Mouse (Mus musculus) lung, postnatal 36 days (tissue): ENCODE data around the gene Nfkbia.

Experiments
- DNase-seq: peaks from one replicate; pipeline ENCODE4 v3.0.0; 2022; ENCODE audit warnings: mixed read lengths

Nfkbia gene

GRCm38 (mm10) chr12:55492184-55492898, at the start of gene Nfkbia:
TSS of gene Nfkbia (minus strand) at chr12:55492647.
- DNase-seq: peak; percentile 97

GRCm38 (mm10) chr12:55539157-55539556, 46.7 kb upstream of the Nfkbia start:
- DNase-seq: no peak

GRCm38 (mm10) chr12:55538328-55538971, 46.0 kb upstream of the Nfkbia start:
- no peak for DNase-seq

- no peak for DNase-seq
These were observed 45.3 kb upstream of the Nfkbia start for GRCm38 (mm10) chr12:55537742-55538141.

- no peak for DNase-seq
These were observed 44.2 kb upstream of the Nfkbia start for GRCm38 (mm10) chr12:55536537-55537135.

- DNase-seq: no peak
These were observed 34.7 kb upstream of the Nfkbia start for GRCm38 (mm10) chr12:55526983-55527752.

- peak; percentile 47 for DNase-seq
These were observed 25.8 kb upstream of the Nfkbia start for GRCm38 (mm10) chr12:55518061-55518738.

GRCm38 (mm10) chr12:55508817-55509216, 16.4 kb upstream of the Nfkbia start:
- no peak for DNase-seq

- DNase-seq: no peak
These were observed 15.0 kb upstream of the Nfkbia start for GRCm38 (mm10) chr12:55507332-55507935.

- peak; percentile 86 for DNase-seq
These were observed 13.5 kb upstream of the Nfkbia start for GRCm38 (mm10) chr12:55506029-55506330.

- DNase-seq: no peak
These were observed 13.0 kb upstream of the Nfkbia start for GRCm38 (mm10) chr12:55505314-55506028.

GRCm38 (mm10) chr12:55499031-55499430, 6.6 kb upstream of the Nfkbia start:
- peak; percentile 93 for DNase-seq

GRCm38 (mm10) chr12:55497737-55498136, 5.3 kb upstream of the Nfkbia start:
- DNase-seq: peak; percentile 62

GRCm38 (mm10) chr12:55495902-55496605, 3.6 kb upstream of the Nfkbia start:
- DNase-seq: no peak

GRCm38 (mm10) chr12:55495114-55495901, 2.9 kb upstream of the Nfkbia start:
- DNase-seq: peak; percentile 94

GRCm38 (mm10) chr12:55493381-55493780, 934 bp upstream of the Nfkbia start:
- DNase-seq: no peak

GRCm38 (mm10) chr12:55492941-55493340, 494 bp upstream of the Nfkbia start:
- peak; percentile 55 for DNase-seq

GRCm38 (mm10) chr12:55491516-55492183, 797 bp downstream of the Nfkbia start:
- DNase-seq: peak; percentile 98

GRCm38 (mm10) chr12:55490722-55491449, 1.6 kb downstream of the Nfkbia start:
- peak; percentile 72 for DNase-seq
